Mouse (Mus musculus): Measurements from ENCODE around the gene Tmem54.

DNA sequence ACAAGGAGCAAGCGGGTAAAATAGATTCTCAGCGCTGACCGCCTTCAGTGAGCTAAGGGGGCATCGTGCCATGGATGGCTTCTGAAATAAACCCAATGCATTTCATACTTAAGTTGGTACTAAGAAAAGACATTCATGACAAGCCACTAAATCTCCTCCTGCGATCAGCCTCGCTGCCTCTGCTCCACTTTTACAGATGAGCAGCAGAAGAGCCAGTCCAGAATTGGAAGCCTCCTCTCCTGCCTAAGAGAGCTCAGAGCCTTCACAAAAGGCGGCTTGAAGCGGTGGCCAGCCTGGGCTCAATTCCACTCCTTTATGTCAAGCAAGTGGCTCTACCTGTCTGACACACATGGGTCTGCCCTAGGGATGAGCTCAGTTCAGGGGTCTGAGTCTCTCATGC is 11.4 kb downstream of the Tmem54 start:
- no peak for TF ChIP-seq GATA1 (IDR thresholded peaks at IDR 0.05; ENCODE audit: borderline replicate concordance, low read length)
- TF ChIP-seq FLI1 (IDR thresholded peaks at IDR 0.05; ENCODE audit: low read length), result no peak

Data from megakaryocyte, embryonic 14.5 days (primary cell).